Mouse (Mus musculus): ENCODE data around the gene Ccnb3.
"Not testable (repeated sequence)": the region's sequence is repeated elsewhere in the genome, so short reads cannot be mapped to it uniquely, and the experiment has no call there.

Gene Ccnb3

DNA sequence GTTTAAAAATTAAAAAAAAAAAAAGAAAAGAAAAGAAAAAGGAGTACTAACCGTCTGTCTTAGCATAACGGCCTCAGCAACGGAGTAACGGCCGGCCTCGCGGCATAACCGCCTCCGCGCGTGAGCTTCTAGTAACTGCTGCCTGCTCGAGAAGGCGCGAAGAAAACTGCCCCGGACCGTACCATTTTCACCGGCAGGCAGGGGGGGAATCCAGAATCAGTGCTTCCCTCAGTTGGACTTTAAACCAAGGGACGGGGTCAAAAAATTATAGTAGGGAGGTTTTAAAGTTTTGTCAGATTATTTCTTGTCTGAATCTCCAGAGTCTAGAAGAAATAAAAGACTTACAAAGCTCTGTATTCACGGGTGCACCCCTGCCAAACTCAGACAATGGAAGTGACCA, at the start of gene Ccnb3:
Gene Ccnb3 (minus strand): TSS at position 101 of the 400 bp plus-strand sequence.
- DNase-seq (ENCODE audit: low read depth): no peak

DNA sequence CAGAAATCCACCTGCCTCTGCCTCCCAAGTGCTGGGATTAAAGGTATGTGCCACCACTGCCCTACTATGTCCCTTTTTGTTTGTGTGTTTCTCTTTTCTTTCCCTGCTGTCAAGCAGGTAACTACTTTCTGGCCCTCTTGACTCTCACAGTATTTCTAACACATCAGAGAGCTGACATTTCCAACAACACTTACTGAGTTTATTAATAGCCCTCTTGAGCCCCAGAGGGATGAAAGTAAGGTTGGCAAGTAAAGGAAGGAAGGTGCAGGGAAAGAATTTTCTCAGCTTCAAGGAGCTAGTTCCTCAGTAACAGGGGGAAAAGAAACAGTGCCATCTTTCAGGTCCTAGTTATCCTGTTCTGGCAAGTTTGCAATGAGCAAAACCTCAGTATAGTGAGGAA, 48.9 kb upstream of the Ccnb3 start:
- no peak for DNase-seq (ENCODE audit: low read depth)

- no peak for DNase-seq (ENCODE audit: low read depth)
Measured at GRCm38 (mm10) chrX:7085878-7086277, 44.5 kb upstream of the Ccnb3 start.

DNA sequence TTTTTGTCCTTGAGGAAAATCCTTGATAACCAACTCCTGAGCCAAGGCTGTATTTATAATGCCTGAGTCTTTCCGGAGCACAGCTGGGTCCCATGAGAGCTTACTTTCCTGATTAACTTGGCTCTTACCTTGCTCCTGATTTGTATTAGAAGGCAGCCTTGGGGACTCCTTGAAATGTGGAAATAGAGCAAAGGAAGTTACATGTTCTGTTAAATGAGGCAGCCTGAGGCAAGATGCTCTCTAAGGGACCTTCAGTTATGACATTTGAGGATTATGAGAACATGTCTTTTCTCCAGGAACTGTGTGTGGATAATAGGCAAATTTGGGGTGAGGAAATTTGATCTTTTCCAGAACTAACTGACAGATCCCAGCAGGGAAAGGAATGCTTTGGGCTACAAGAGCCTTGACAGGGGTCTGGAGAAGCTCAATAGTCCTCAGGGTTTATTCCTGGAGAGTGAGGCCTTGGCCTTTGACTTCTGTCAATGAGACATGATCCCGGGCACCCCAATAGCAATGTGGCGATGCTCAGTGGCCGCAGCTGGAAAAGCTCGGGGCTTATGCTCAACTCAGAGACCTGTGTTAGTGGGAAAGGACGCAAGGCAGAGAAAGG, 38.5 kb upstream of the Ccnb3 start:
- DNase-seq (ENCODE audit: low read depth): no peak

GRCm38 (mm10) chrX:7068002-7068401, 26.6 kb upstream of the Ccnb3 start:
- no peak for DNase-seq (ENCODE audit: low read depth)

DNA sequence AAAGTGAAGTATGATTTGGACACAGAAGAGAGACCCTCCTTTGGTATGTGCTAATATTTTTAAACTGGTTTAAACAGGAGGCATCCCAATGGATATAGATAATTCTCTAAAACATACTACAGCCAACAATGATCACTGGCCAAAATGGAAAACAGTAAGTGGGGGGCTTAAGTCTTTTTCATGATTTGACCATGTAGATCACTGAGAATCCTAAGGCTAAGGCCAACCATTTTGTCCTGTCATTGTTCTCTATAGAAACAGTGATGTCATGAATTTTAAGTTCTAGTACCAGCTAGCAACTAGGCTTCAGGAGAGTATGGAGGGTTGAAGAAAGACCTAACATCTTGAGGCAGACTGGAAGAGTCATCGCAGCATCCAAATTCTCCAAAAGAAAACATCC, 25.8 kb upstream of the Ccnb3 start, which contains the start of gene Akap4:
Gene Akap4 (plus strand): TSS at position 301 of the 400 bp plus-strand sequence.
- no peak for DNase-seq (ENCODE audit: low read depth)

DNA sequence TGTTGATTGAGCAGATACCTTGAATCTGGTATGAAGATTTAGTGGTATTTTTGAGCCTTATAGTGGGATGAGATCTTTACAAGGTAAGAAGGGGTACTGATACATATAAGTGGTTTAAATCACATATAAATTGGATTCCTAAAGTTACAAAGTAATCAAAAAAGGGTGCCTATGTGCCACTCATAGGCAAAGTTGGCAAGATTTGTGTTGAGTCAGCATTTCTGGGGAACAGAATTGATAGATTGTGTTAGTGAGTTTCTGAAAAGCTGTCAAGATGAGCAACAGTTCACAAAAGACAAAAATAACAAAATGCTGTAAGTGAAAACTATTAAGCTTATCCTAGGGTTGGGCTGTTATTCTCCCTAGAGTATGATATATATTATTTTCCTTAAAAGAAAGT, 22.7 kb upstream of the Ccnb3 start:
- no peak for DNase-seq (ENCODE audit: low read depth)

DNA sequence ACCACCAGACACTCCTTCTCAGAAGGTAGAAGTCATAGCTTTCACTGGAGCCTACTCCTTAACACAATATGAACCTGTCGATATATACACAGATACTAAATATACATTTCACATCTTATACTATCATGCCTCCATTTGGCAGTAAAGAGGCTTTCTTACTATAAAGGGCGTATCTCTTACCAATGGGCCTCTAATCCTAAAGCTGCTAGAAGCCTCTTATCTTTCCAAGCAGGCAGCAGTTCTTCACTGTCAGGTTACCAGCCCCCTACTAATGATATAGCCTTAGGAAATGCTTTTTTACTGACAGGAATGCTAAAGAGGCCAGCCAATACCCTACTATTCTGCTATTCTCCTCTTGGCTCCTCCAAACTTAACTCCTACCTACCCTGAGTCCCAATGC, 16.2 kb upstream of the Ccnb3 start:
- no peak for DNase-seq (ENCODE audit: low read depth)

GRCm38 (mm10) chrX:7057056-7057455, 15.6 kb upstream of the Ccnb3 start:
- DNase-seq (ENCODE audit: low read depth): no peak

GRCm38 (mm10) chrX:6983916-6984315, 57.5 kb downstream of the Ccnb3 start:
- not testable (repeated sequence) for DNase-seq (ENCODE audit: low read depth)

DNA sequence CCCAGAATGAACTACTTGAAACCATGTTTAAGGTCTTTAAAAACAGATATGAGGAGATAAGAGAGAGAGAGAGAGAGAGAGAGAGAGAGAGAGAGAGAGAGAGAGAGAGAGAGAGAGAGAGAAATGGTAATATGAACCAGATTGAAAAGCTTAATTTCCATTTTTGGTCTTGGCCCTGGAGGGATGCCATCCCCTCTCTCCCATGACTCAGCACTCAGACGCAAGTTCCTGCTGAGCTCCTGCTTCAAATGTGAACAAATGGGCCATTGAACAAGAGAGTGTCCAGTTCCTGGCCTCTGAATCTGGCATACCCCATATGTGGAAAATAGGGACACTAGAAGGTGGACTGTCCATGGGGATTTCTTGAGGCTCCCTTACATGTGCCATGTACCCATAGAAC, 69.5 kb downstream of the Ccnb3 start:
- DNase-seq (ENCODE audit: low read depth): peak; percentile 62

- no peak for DNase-seq (ENCODE audit: low read depth)
Measured at GRCm38 (mm10) chrX:6968598-6968997, 72.8 kb downstream of the Ccnb3 start.

Data from fibroblast of lung, adult 2 months (primary cell).